Mouse (Mus musculus) right cerebral cortex, postnatal 4 days (tissue): ENCODE data around the gene Frem2.

ENCODE experiments used
- DNase-seq: peaks from one replicate; pipeline ENCODE4 v3.0.0-alpha.2; 2022

Gene Frem2

DNA sequence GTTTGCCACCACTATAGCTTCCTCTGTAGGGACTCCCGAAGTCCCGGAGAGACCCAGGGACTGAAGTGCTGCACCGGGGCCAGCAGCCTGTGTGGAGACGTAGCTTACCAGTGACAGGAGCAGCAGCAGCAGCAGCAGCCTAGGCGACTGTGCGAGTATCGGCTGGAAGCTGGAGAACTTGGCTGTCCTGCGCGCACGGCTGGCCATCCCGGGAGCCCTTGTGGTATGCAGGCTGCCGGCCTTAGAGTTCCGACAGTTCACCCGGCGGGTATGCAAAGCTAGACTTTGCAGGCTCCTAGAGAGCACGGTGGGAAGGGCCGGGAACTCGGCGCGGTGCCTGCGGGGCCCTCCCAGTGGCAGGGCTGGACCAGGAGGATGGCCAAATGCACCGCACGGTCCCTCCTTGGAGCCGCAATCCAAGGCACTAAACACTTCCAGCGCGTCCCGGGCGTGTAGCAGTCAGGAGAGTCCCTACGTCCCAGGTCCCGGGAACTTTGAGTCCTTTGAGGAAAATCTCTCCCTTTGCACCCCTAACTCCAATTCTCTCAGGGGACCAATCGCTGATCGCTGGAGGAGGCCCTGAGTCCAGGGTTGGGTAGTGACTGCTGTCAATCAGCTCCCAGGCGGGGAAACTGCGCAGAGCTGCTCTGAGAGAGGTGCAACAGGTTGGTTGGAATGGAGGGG lies at the start of gene Frem2:
Gene Frem2, minus strand, starts transcription at position 478 of the 684 bp plus-strand sequence.
- DNase-seq, result peak; percentile 67

DNA sequence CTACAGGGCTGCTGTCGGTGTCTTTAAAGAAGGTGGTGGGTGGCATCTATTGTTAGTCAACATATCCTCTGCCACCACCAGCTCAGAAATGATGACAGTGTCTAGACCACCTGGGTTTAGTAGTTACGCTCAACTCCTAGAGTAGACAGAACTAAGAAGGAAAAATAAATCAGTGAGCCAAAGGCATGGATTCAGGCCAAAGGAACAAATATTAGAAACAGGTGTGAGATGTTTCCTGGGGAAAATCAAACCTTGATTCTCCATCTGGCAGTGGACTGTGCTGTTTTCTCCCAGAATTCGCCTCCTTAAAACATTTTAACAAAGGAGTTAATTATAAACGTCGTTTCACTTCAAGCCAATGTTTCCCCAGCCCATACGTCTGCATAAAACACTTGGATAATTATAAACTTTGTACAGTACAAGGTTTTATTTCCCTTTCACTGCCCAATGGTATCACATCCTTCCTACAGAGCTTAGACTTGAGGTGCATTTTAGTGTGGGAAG lies 48.9 kb upstream of the Frem2 start:
- DNase-seq, result no peak

DNA sequence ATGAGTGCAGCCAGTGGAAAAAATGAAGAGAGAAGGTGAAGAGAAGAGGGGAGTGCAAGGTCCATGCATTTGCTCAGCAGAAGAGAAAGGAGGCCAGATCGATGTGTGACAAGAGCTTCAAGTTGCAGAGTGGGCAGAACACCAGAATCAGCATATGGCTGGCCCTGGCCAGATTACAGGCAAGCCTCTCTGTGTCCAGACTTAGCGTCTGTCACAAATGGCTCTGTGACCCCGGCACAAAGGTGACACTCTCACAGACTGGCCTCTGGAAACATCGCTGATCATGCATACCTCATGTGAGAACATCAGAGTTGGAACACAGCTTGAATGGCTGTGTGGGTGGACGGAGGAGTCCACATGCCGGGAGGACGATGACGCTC lies 46.0 kb upstream of the Frem2 start:
- no peak for DNase-seq

DNA sequence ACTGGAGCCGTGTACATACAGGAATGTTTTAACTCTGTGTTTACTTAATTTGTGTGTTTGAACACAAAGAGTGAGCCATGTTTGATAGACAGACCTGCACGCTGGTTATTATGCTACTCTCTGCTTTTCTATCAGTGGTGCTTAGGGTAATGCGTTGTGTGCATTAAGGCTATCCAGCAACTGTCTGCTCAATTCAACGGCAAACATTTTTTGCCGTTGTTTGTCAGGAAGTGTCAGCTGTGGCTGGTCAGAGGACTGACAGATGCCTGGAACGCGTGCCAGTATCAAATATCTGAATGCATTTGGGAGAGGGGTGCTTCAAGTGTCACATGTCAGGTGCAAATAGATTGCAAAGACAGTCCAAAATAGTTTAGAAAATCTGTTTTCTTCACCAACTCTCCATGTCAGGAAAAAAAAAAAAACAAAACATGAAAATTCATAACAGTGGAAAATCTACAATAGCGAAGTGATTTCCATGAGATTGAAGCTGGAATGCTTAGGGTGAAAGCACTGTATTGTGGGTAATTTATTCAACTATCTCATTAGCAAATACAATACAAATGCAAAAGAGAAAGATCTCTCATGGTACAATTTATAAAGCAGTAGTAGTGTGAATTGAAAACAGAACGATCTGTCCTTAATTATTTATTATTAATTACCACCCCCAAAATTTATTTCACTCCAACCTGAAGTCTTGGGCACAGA lies 45.4 kb upstream of the Frem2 start:
- no peak for DNase-seq

DNA sequence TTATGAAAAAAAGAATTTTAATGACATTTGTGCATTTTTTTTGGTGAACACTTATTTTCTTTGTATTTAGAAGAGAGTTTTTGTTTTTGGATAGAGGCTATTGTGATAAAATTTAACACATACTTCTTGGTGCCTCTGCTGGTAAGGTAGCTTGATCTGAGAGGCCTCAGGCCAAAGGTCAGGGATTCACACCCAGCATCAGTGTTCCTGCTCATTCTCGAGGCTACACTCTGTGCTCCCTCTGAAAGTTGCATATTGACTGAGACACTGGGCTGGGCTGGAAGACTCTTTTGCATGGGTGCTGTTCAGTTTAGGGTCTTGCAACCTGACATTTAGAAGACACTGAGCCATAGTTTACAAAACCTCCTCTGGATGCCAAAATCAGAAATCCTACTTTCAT lies 44.8 kb upstream of the Frem2 start:
- DNase-seq, result no peak

DNA sequence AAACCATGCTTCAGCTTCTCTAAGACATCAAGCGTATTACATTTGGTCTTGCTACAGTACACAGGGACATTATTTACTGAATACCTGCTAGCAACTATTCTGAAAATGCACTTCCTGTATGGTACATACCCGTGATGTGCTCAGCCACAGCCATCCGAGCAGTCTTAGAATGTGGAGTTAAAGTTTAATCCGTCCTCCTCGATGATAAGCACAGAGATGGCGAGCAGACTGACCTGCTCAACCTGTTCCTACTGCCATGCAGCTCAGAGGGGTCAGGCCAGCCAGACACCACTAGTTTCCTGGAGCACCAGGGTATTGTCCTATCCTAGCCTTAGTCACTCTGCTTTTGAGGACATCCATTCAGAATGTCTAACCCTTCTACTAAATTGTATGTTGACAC lies 30.6 kb upstream of the Frem2 start:
- DNase-seq, result no peak

DNA sequence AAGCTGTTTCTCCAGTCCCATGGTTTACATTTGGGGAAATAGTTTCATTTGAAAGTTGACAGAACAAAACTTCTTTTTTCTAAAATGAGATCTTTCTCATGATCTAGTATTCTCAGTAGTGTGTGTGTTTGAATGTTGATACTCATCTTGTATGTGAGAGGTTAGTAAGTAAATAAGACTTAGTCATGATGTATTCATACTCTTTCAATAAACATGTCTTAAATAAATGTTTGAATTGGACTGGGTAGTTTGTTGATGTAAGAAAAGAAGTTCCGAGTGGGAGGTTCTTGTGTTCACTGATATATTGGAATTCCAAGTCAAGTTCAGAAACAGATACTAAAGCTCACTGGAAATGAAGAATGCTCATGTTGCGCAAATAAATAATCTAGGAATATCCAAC lies 25.1 kb upstream of the Frem2 start:
- no peak for DNase-seq

DNA sequence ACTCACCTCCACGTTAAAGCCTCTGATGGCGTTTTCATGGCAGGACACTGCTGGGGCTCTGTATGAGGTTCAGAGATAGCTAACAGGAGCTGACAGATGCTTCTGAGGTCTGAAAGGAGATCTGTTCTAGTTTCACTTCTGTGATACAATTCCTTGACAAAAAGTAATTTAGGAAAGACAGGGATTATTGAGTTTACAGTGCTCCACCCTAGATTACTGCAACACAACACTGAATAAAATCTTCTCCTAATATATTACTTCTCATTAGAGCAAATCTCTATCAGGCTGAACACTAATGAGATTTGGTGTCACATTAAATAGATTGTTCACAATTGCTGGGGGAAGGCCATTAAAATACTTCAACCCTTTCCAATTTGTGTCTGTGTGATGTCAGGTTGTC lies 23.7 kb upstream of the Frem2 start:
- no peak for DNase-seq

DNA sequence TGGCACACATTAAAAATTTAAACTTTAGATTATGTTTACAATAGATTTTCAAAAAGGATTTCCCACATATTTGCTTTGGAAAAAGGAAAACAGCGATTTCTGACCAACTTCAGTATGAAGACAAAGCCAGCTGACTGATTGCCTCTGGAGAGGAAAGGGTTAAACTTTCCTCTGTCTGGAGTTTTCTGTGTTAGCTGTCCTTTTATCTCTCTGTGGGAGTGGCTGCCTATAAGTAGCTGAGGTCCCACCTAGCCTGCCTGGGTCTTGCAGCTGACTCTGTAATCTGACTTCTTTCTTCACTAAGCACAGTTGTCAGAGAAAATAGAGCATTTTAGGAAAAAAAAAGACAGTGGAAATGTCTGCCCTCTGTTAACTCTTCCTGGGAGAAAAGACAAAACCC lies 17.1 kb upstream of the Frem2 start:
- DNase-seq, result no peak

DNA sequence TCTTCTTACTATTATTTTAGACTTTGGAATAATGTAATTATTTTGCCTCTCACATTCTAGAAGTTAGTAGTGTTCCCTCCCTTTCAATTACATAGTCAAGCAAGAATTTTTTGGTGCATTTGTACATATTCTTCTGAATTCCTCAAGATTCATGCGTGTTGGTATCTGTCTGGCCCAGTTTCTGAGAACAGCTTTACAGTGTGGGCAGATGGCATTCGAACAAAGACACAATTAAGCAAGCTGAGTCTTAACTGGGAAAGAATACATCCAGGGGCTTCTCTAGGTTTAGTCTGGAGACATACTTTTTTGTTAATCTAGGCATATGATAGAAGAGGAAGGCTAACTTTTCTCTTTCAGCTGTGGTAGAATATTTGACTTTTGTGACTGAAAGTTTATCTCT lies 12.6 kb upstream of the Frem2 start:
- no peak for DNase-seq

DNA sequence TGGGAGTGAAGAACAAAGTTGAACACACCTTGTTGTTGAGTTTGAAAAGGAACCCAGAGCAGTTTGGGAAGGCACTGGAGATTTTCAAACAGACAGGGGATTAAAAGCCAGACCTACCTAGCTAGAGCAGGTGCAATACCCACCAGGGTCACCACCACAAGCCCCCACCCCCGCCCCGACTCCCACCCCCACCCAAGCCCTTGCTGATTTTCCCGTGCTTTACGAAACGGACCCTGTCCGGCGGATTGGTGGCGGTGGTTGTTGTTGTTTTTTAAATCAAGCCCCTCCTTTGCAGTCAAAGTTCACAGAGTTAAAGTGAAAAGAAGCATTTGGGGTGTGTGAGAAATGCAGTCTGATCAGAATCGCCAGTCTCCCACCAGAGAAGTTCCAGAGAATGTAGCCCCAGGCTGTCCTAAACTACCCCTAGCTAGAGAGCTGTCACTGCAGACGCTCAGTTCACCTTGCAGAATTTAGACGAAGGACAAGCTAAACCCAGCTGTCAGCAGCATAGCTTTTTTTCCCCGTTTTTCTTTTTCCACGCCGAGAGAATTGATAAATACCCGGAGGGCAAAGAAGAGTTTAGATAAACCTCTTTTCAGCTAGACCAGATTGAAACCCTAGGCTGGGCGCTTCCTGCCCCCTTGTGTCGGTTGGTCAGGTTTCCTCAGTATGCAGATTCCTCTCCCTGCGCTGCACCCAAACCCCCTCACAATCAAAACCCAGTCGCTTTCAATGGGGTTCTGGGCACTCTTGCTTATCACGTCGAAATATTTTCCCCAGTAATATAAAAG lies 784 bp upstream of the Frem2 start:
- DNase-seq, result peak; percentile 34

DNA sequence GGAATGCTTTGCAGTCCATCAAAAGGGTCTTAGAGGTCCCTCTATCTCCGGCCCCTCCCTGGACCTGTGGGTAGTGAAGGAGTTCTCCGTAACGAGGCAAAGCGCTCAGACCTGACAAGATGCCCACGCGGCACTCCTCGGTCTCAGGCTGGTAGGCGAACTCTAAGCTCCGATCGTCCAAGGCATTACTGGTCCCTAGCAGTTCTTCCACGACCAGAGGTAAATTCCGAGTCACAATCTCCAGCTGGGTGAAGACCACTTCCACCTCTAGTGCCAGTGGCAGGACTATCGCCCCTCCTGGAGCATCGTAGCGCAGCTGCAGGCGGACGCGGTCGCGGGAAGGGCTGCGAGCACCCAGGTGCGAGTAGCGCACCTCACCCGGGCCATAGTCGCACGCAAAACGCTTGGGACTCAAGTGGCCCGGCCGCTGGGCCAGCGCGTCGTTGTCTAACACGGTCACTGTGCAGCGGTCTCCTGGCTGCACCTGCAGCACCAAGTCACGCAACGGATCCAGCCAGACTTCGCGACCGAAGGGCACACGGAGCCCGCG lies 752 bp downstream of the Frem2 start:
- DNase-seq, result peak; percentile 25

DNA sequence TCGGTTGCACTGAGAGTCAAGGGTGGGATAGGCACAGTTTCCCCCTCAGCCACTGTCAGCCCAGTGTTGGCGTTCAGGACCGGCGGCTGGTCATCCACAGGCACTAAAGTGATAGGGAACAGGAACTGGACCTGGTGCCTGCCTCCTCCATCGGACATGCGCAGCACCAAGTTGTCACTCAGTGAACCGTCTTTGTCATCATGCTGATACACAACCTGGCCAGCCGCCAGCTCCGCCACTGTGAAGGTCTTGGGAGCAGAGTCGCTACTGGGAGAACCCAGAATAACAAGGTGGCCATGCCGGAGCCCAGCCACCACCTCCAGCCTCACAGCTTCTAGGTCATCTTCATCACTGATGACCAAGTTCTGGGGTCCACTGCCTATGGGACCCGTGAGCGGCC lies 1.8 kb downstream of the Frem2 start:
- DNase-seq, result peak; percentile 48

DNA sequence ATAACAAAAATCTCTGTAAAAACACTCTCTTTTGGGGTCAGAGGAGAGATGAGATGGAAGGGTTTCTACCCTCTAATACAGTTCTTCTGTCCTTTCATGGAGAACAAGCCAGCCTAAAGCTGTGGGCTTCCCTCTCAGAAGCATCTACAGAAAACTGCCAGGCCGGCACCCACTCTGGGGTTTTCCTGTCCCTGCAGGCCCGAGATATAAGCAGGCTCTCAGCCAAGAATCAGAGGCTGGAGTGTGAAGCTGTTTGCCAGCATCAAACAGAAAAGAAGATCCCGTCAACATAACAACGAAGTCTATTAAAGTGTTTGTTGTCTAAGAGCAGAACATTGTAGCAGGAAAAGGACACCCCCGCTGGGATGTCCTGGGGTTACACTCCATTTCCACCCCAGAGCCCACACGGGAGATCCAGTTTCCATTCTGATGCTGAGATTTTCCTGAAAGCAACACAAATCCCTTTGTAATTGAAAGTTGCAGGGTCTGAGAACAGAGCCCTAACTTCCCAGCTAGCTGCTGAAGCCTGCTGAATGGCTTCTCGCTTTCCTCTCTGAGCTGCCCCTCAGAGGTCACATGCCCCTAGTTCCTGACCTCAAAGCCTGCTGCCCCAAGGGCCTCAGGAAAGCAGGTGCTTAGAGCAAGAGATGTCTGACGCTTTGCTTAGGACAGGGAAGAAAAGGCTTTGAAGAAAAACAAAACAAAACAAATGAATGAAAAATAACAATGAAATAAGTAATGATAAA lies 7.0 kb downstream of the Frem2 start:
- no peak for DNase-seq

DNA sequence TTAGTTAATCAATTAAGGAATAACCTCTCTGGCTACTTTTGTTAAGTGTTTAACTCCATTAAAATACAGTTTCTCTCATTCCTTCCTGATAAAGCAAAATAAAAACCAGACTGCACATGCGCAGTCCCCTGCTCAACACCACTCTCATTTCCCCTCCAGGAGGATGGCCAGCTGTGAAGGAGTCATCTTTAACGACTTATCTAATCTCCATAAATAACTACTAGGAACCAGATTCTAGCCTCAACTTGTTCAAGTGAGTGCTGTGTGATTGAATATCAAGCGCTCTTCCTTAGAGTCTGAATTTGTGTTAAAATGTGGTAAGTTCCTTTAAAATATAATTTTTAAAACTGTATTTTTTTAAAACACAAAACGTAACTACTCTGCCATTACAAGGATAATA lies 7.7 kb downstream of the Frem2 start:
- no peak for DNase-seq

DNA sequence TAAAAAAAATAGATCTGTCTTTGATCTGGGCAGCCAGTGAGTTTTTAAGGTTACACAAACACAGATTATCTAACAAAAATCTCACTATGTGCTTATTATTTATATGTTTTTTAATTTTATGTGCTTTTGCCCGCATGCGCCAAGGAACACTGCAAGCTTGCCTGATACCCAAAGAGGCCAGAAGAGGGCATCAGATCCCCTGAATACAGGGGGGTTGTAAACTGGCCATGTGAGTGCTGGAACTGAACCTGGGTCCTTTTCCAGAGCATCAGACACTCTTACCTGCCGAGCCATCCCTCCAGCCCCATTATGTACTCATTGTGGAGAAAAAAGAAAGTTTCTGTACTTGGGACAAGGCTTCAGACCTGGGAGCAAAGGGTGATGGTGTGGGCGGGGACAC lies 8.3 kb downstream of the Frem2 start:
- no peak for DNase-seq

DNA sequence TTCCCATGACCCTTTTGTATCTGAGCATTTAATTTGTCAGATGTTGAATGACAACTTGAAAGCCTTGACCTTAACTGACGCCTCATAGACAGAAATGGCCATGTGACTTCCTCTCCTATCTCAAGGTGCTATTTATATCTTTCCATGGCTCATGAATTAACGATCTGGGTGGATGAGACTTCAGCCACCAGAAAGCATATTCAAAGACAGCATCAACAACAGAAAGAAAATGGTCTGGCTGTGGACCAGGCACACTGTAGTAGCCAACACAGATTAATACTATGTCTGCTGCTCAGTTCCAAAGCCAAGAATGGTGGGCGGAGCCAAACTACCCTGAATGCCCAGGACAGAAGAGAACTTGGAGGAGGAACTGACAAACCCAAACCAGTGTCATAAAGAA lies 21.2 kb downstream of the Frem2 start:
- no peak for DNase-seq

DNA sequence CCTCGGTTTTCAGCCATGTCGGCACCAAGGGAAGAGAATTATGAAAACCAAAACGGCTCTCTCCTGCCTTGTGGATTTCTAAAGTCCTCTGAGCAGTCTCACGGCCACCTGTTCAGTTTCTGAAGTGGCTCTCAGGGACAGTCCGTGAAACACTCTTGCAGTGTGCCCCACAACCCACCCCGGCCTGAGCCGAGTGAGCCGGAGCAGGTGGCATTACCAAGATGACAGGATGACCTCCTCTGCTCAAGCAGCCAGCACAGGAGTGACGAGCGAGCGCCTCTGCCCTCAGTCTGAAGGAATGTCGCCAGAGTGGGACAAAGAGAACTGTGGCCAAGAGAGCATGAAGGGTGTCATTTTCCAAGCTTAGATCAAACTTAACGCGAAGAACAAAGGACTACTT lies 26.0 kb downstream of the Frem2 start:
- DNase-seq, result no peak

DNA sequence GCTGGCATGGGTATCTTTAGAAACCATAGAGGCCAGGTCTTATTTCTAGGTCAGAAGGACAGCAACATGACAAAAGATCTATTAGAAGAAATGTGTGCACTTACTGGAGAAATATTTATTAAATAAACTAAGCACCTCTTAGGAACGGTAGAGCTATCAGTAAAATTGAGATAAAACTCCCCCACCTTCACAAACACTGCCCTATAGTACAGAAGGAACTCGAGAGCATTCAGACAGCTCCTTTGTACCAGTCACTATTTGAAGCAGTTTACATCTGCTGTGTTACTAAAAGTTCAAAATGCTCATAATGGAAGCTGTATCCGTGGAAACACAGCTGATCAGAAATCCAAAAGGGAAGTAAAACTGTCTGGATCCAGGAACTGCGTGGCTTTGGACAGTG lies 26.5 kb downstream of the Frem2 start:
- DNase-seq, result no peak

DNA sequence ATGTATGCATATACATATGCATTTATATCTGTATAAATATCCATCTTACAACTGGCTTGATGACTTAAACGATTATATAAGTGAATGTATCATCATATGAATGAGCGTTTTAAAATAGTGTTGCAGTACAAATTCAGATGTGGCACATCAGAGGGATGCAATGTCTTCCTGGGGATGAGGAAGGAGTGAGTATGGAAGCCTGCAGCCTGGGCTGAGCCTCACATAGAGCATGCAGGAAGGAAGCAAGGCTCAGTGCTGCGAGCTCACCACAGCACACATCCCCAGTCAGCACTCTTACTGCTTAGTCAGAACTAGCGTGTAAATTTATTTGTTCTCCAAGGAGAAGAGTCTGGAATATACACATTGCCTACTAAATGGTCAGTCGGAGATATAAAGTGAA lies 27.2 kb downstream of the Frem2 start:
- no peak for DNase-seq

DNA sequence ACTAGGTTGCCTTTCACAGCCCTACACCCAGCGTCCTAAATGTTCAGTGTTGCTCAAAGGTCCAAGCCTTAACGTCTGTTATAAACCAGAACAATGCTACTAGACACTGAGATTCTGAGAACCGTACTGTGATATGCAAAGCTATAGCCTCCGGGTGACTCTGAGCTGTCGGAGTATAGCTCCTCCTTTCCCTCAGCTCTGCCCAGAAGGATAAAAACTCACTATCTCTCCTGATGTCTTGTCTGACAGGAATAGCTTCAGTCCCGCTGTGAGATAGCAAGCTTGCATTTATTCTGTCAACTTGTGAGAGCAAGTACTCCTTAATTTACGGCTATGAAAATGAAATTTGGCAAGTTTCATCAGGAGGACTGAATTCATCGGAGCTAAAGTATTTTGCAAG lies 33.9 kb downstream of the Frem2 start:
- no peak for DNase-seq

DNA sequence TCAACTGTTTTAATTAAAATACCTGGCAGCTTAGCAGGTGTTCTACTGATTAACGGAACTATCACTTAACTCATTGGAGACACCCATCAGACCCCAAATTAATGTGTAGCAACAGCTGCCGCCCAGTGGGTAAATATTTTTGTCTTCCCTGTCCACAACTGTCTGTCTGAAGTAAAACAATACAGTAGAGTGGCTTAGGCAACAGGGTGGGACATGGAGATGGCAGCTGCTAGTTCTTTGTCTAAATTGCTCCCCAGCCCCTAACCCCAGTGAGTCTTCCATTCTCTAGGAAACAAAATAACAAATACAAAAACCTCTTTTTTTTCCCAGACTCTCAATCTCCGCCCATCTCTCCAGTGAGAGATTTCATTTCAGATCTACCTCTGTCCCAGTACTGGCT lies 36.2 kb downstream of the Frem2 start:
- DNase-seq, result no peak

DNA sequence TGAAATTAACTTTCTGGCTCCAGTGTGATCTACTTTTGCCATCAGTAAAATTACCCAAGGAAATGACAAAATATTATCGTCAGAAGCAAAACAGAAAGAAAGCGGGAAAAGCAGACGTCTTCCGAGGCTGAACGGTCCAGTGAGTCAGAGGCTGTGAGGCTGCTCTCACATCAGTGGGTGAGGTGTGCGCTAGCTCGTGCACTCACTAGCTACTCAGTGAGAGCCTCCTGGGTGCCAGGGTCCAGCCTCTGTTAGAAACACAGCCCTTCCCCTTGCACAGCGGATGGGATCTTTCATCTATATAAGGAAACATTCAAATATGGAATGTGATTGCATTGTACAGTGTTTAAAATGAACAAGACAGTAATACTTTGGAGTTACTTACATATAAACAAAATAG lies 36.8 kb downstream of the Frem2 start:
- no peak for DNase-seq
